Mouse (Mus musculus) midbrain, embryonic 14.5 days (tissue): ENCODE results near the gene Kcnip1. TPM values are rescaled to one million over a fixed set of nuclear protein-coding genes. Genes with fewer than 3 reads are reported as not detected.

ENCODE experiments used
- ATAC-seq: fragments of 200-750 bp; cut with Nextera tagmentation; 2 replicates; pipeline ENCODE4 v1.8.0; 2017; ENCODE audit warnings: moderate number of reproducible peaks, moderate library complexity; ENCODE audit not compliant: low FRiP score, low TSS enrichment
- DNase-seq: peaks from one replicate; pipeline ENCODE4 v3.0.0-alpha.2; 2015
- H3K27ac ChIP-seq: fragments of 300-500 bp; sonication (generic); replicated peaks from 2 replicates; pipeline ENCODE4 v1.5.1; 2014; ENCODE audit warnings: mild to moderate bottlenecking, low read depth, low read length, moderate library complexity
- H3K27me3 ChIP-seq: fragments of 300-500 bp; sonication (generic); 2 replicates; pipeline ENCODE4 v1.6.1; 2014; ENCODE audit warnings: low read length, control low read depth, mixed read lengths; ENCODE audit not compliant: control insufficient read depth, insufficient read depth
- H3K36me3 ChIP-seq: fragments of 300-500 bp; sonication (generic); 2 replicates; pipeline ENCODE4 v1.6.1; 2014; ENCODE audit warnings: low read length, control low read depth; ENCODE audit not compliant: control insufficient read depth, insufficient read depth
- H3K4me1 ChIP-seq: fragments of 300-500 bp; sonication (generic); 2 replicates; pipeline ENCODE4 v1.6.1; 2014; ENCODE audit warnings: mild to moderate bottlenecking, antibody characterized with exemption, low read length, control low read depth; ENCODE audit not compliant: control insufficient read depth, insufficient read depth
- H3K4me2 ChIP-seq: fragments of 300-500 bp; sonication (generic); 2 replicates; pipeline ENCODE4 v1.6.1; 2014; ENCODE audit warnings: mild to moderate bottlenecking, low read length, moderate library complexity
- H3K4me3 ChIP-seq: fragments of 300-500 bp; sonication (generic); replicated peaks from 2 replicates; pipeline ENCODE4 v1.5.1; 2014; ENCODE audit warnings: low read depth, low read length
- H3K9ac ChIP-seq: fragments of 300-500 bp; sonication (generic); replicated peaks from 2 replicates; pipeline ENCODE4 v1.6.1; 2014; ENCODE audit warnings: mild to moderate bottlenecking, low read length, moderate library complexity
- H3K9me3 ChIP-seq: fragments of 300-500 bp; sonication (generic); 2 replicates; pipeline ENCODE4 v1.6.1; 2016; ENCODE audit warnings: low read length, control low read depth, mixed read lengths; ENCODE audit not compliant: control insufficient read depth
- WGBS: fragments of 180-500 bp; shearing (Covaris S2); extraction: QIAGEN DNeasy Blood & Tissue Kit; methylation state at CpG from one replicate; pipeline ENCODE4 v1.1.7; 2014; 5-methylcytosine and 5-hydroxymethylcytosine counted together
- polyA plus RNA-seq: library from polyadenylated mRNA; unstranded; fragments of >200 nt; fragmentation: Nextera tagmentation; extraction: Ambion mirVana; gene quantifications from 2 replicates; pipeline ENCODE4 v1.2.1, GENCODE M21; 2014

The Kcnip1 gene
- polyA plus RNA-seq, 1 experiment from 2014 or later = 76.5 TPM

DNA sequence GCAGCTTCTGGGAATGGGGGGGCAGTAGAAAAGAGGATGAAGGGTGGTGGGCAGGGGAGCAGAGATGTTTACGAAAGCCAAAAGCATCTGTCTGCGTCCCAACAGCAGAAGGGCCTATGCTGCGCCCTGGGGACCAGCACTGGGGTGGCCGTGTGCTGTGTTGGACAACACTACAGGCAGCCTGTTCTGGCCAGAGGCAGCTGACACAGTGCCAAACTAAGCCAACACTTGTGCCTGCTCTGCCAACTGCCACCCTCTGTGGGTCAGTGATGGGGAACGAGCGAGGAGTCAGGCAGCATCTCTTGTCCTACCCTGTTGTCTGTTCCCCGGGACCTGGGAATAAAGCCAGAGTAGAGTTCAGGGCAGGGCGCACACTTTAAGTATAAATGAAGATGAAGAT, 260.6 kb downstream of the Kcnip1 start:
- Histone ChIP-seq H3K4me1 (no peaks in the 10 kb centered on the region), H3K27ac (no peak overlapping the region), H3K36me3 (no peaks in the 10 kb centered on the region), H3K27me3 (no peaks in the 10 kb centered on the region), H3K9ac (no peak overlapping the region), H3K4me3 (no peak overlapping the region), H3K4me2 (no peak overlapping the region), H3K9me3 (no peaks in the 10 kb centered on the region)
- DNase-seq (no peak), ATAC-seq (no peak)
- 89% methylated on average over 8 of the region's 8 CpGs for WGBS

DNA sequence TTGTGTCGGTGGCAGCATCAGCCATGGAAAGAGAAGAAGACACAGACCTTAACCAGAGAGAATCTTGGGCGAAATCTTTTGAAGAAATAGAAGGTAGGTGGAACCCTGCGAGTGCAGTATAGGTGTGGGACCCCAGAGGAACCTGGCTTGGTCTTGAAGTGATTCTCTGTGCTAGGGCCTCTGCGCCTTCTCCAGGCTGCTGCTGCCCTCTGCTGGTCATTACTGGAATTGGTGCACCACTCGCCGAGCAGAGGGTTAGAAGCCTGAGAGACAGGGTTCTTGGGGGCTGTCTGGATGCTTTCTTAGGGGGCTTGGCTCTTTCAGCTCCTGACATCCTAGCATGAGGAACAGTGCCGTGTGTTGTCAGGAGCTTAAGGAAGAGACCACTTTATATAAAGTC, 271.7 kb downstream of the Kcnip1 start:
- Histone ChIP-seq H3K4me1 (no peaks in the 10 kb centered on the region), H3K9me3 (no peaks in the 10 kb centered on the region), H3K27me3 (0 out of 2 replicates have a peak, but pooled peaks cover 3% of the 10 kb centered on the region), H3K36me3 (no peaks in the 10 kb centered on the region), H3K9ac (no peak overlapping the region), H3K27ac (no peak overlapping the region), H3K4me2 (no peak overlapping the region), H3K4me3 (no peak overlapping the region)
- ATAC-seq (peak; percentile 37; the same call in 1 of the 2 replicates), DNase-seq (peak; percentile 87)
- 30% methylated on average over 7 of the region's 7 CpGs for WGBS

DNA sequence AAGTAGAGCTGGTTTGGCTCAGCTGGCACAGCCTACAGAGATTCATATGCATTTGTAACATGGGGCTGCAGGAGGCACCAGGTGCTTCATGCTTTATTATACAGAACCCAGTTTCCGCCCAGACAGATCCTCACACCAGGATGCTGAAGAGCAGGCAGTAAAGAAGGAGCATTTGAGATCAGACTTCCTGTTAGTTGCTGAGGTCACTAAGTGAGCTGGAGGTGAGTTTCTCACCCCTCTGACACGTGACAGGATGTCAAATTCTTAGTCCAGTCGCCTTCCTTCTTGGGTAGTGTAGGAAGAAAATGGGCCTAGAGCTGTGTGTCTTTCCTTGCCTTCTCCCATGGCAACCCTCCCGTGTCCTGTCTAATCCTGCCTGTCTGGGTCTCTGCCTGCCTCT, 286.2 kb downstream of the Kcnip1 start:
- Histone ChIP-seq H3K4me1 (no peaks in the 10 kb centered on the region), H3K36me3 (no peaks in the 10 kb centered on the region), H3K4me2 (no peak overlapping the region), H3K27me3 (no peaks in the 10 kb centered on the region), H3K9ac (no peak overlapping the region), H3K4me3 (no peak overlapping the region), H3K27ac (no peak overlapping the region), H3K9me3 (no peaks in the 10 kb centered on the region)
- DNase-seq = no peak
- ATAC-seq = no peak
- WGBS = 31% methylated on average over 4 of the region's 4 CpGs

GRCm38 (mm10) chr11:33701958-33702459, 290.9 kb downstream of the Kcnip1 start:
- ATAC-seq (no peak), DNase-seq (no peak)
- Histone ChIP-seq H3K27me3 (no peaks in the 10 kb centered on the region), H3K27ac (no peak overlapping the region), H3K9me3 (no peaks in the 10 kb centered on the region), H3K4me2 (no peak overlapping the region), H3K36me3 (no peaks in the 10 kb centered on the region), H3K4me3 (no peak overlapping the region), H3K9ac (no peak overlapping the region), H3K4me1 (no peaks in the 10 kb centered on the region)
- WGBS = 48% methylated on average over 2 of the region's 2 CpGs

DNA sequence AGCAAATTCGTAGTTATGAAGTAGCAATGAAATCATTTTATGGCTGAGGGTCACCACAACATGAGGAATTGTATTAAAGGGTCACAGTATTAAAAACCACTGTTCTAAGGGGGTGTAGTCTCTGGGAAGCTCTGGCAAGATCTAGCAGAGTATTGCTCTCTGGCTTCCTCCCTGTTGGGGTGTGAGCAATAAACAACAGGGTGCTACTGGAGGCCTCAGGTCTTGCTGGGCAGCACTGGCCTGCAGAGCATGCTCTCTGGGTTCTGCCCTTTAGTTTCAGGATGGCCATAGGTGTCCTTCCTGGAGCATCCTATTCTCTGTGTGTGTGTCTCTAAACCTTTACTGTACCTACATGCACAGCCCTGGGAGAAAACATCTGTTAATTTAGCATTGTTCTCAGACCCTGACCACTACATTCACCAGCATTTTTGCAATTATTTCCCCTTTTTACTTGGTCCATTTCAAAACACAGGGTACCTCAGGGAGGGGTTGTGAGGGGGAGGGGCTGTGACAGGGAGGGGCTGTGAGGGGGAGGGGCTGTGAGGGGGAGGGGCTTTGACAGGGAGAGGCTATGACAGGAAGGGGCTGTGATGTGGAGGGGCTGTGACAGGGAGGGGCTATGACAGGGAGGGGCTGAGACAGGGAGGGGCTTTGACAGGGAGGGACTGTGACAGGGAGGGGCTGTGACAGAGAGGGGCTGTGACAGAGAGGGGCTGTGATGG, 291.6 kb downstream of the Kcnip1 start:
- Histone ChIP-seq H3K9me3 (no peaks in the 10 kb centered on the region), H3K4me2 (no peak overlapping the region), H3K4me3 (no peak overlapping the region), H3K36me3 (no peaks in the 10 kb centered on the region), H3K9ac (no peak overlapping the region), H3K27me3 (no peaks in the 10 kb centered on the region), H3K4me1 (no peaks in the 10 kb centered on the region), H3K27ac (no peak overlapping the region)
- 69% methylated on average over 1 of the region's 1 CpGs for WGBS
- ATAC-seq (no peak), DNase-seq (no peak)

- no peak overlapping the region for H3K9ac ChIP-seq
- DNase-seq = peak; percentile 19
- H3K36me3 ChIP-seq = no peaks in the 10 kb centered on the region
- no peak overlapping the region for H3K4me3 ChIP-seq
- no peaks in the 10 kb centered on the region for H3K27me3 ChIP-seq
- H3K4me2 ChIP-seq = no peak overlapping the region
- H3K4me1 ChIP-seq = no peaks in the 10 kb centered on the region
- 62% methylated on average over 4 of the region's 4 CpGs for WGBS
- ATAC-seq = no peak
- H3K27ac ChIP-seq = no peak overlapping the region
- no peaks in the 10 kb centered on the region for H3K9me3 ChIP-seq
These were observed 292.2 kb downstream of the Kcnip1 start for GRCm38 (mm10) chr11:33700725-33701124.

GRCm38 (mm10) chr11:33690181-33690580, 302.8 kb downstream of the Kcnip1 start:
- WGBS = 87% methylated on average over 3 of the region's 3 CpGs
- H3K36me3 ChIP-seq = no peaks in the 10 kb centered on the region
- H3K9me3 ChIP-seq = no peaks in the 10 kb centered on the region
- H3K4me3 ChIP-seq = no peak overlapping the region
- no peak for ATAC-seq
- no peak overlapping the region for H3K4me2 ChIP-seq
- no peak for DNase-seq
- no peak overlapping the region for H3K27ac ChIP-seq
- H3K4me1 ChIP-seq = no peaks in the 10 kb centered on the region
- no peaks in the 10 kb centered on the region for H3K27me3 ChIP-seq
- no peak overlapping the region for H3K9ac ChIP-seq

DNA sequence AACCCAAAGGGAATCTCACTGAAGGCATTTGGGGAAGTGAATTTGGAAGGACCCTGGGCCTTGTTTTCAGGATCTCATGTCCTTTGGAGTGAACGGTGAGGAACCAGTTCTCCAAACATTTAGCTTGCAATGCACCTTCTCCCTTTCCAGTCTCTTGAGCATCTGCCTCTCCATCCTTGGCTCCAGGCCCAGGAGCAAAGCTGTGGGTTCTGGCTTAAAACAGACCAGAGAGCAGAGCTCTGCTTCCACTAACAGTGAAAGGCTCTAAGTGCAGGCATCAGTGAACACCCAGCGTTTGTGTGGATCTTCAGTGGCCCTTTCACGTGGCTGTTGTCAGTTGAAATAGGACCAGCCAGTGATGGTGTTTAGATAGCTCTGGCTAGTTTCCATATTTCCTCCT, 307.0 kb downstream of the Kcnip1 start:
- 85% methylated on average over 3 of the region's 3 CpGs for WGBS
- Histone ChIP-seq H3K36me3 (no peaks in the 10 kb centered on the region), H3K9ac (no peak overlapping the region), H3K27ac (no peak overlapping the region), H3K4me3 (no peak overlapping the region), H3K4me1 (no peaks in the 10 kb centered on the region), H3K9me3 (no peaks in the 10 kb centered on the region), H3K27me3 (no peaks in the 10 kb centered on the region), H3K4me2 (no peak overlapping the region)
- ATAC-seq (no peak), DNase-seq (no peak)

DNA sequence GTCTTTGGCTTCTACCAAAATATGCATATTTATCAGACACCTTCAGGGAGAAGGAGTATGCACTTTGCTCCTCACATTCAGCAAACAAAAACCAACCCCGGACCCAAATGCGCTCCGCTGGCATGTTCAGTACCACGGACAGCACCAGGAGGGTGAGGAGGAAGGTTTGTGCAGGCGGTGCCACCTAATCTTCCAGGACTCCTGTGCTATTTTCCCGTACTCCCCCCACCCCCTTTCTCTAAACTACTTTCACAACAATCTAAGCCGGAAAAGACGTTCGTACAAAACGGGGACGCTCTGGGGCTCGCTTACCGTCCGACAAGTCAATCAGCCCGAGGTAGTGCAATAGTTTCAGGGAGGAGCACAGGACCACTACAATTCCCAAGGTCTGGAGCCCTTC, 312.8 kb downstream of the Kcnip1 start:
- no peak for ATAC-seq
- Histone ChIP-seq H3K27ac (no peak overlapping the region), H3K36me3 (no peaks in the 10 kb centered on the region), H3K4me1 (peaks cover 10% of the 10 kb centered on the region), H3K4me2 (peak overlapping the region; percentile 46), H3K4me3 (0 out of 2 replicates have a peak overlapping the region, but pooled peaks have one; percentile 17), H3K9me3 (no peaks in the 10 kb centered on the region), H3K27me3 (0 out of 2 replicates have a peak, but pooled peaks cover 5% of the 10 kb centered on the region), H3K9ac (no peak overlapping the region)
- DNase-seq = peak; percentile 62
- WGBS = 1% methylated on average over 15 of the region's 15 CpGs
